10 mouse cellular contexts compared by ENCODE assay signal in genomic region chr10:92036176-92036575, GRCm38 (mm10).
DNase-seq lines count a peak whose midpoint lies in the region; ATAC-seq and TF ChIP-seq lines count a peak whose summit lies in the region.
"Had no signal": no experiment of that assay in that cellular context is flagged by ENCODE, and none has a peak within 500 bp of the region (broad histone marks: within the 10 kb centered on the region; RNA-seq: fewer than 3 reads in every experiment).

No protein-coding gene starts in this region.

- H3K4me2 ChIP-seq in midbrain, embryonic 12.5 days (replicated peaks): no peak overlapping the region

- H3K9me3 ChIP-seq in midbrain, embryonic 12.5 days: no peaks in the 10 kb centered on the region
- no peaks in the 10 kb centered on the region for H3K9me3 ChIP-seq in midbrain, embryonic 10.5 days (replicated peaks)

- 0 out of 2 replicates have a peak, but pooled peaks cover 2% of the 10 kb centered on the region for H3K4me1 ChIP-seq in midbrain, embryonic 12.5 days
- peaks cover 3% of the 10 kb centered on the region; the same call in 1 of the 2 replicates for H3K4me1 ChIP-seq in midbrain, embryonic 10.5 days
- no peaks in the 10 kb centered on the region for H3K4me1 ChIP-seq in heart, adult 2 months (ENCODE audit: control insufficient read depth, insufficient read depth, low read length)

- peak; percentile 38; the same call in 1 of the 2 replicates for ATAC-seq in midbrain, embryonic 12.5 days (ENCODE audit: low FRiP score, low read depth)

- no peaks in the 10 kb centered on the region for H3K79me2 ChIP-seq in heart, adult 2 months (replicated peaks; ENCODE audit: control insufficient read depth, insufficient read depth, low read length)

- DNase-seq in midbrain, embryonic 10.5 days (ENCODE audit: low spot score): no peak
- DNase-seq in gonadal fat pad, adult 2 months (ENCODE audit: low read depth): peak; percentile 20
- DNase-seq in left cerebral cortex, postnatal 14 days (ENCODE audit: low spot score in 2 of 2): peak; percentile 39 to 63
- peak; percentile 8 to 15 for DNase-seq in right cerebral cortex, postnatal 36 days (ENCODE audit: low spot score in 2 of 2)
- no peak for DNase-seq in thymus, postnatal 14 days
- no peak for DNase-seq in spleen, postnatal 10 days (ENCODE audit: low spot score in 2 of 2)
- no peak for DNase-seq in heart, adult 2 months
- DNase-seq: embryo, embryonic 11 days had no signal

- WGBS in midbrain, embryonic 12.5 days: 54% methylated on average over 3 of the region's 3 CpGs
- WGBS in midbrain, embryonic 10.5 days: 65% methylated on average over 3 of the region's 3 CpGs
- WGBS in heart, adult 2 months: 39% methylated on average over 3 of the region's 3 CpGs

- H3K36me3 ChIP-seq in midbrain, embryonic 12.5 days: no peaks in the 10 kb centered on the region
- H3K36me3 ChIP-seq in midbrain, embryonic 10.5 days: no peaks in the 10 kb centered on the region
- H3K36me3 ChIP-seq in heart, adult 2 months (ENCODE audit: control insufficient read depth, insufficient read depth, low read length): no peaks in the 10 kb centered on the region

- TF ChIP-seq CTCF in heart, adult 2 months (IDR thresholded peaks at IDR 0.05): no peak

- intact Hi-C loops in left cerebral cortex, postnatal 14 days (cut with DNase I): no loop called here
- intact Hi-C loops in heart, adult 2 months (cut with DNase I): no loop called here

- no peaks in the 10 kb centered on the region for H3K27me3 ChIP-seq in midbrain, embryonic 12.5 days
- no peaks in the 10 kb centered on the region for H3K27me3 ChIP-seq in midbrain, embryonic 10.5 days (ENCODE audit: low read depth, poor library complexity, severe bottlenecking)
- H3K27me3 ChIP-seq in heart, adult 2 months (ENCODE audit: control insufficient read depth, insufficient read depth, low read length): no peaks in the 10 kb centered on the region

- H3K9ac ChIP-seq in midbrain, embryonic 12.5 days (replicated peaks): no peak overlapping the region
- no peak overlapping the region for H3K9ac ChIP-seq in heart, adult 2 months (ENCODE audit: low read depth, low read length)
- H3K9ac ChIP-seq: liver, embryonic 14.5 days had no signal

- TF ChIP-seq POLR2A in heart, adult 2 months (IDR thresholded peaks at IDR 0.05; ENCODE audit: insufficient read depth, low read depth, low read length): no peak

- peak overlapping the region; percentile 22; the same call in 1 of the 2 replicates for H3K27ac ChIP-seq in midbrain, embryonic 12.5 days (replicated peaks)
- H3K27ac ChIP-seq in midbrain, embryonic 10.5 days (replicated peaks): no peak overlapping the region
- no peak overlapping the region for H3K27ac ChIP-seq in heart, adult 2 months
- H3K27ac ChIP-seq: liver, embryonic 14.5 days had no signal

- no peak overlapping the region for H3K4me3 ChIP-seq in midbrain, embryonic 12.5 days
- H3K4me3 ChIP-seq in midbrain, embryonic 10.5 days: no peak overlapping the region
- H3K4me3 ChIP-seq in heart, adult 2 months: no peak overlapping the region

- no peak for TF ChIP-seq EP300 in heart, adult 2 months (IDR thresholded peaks at IDR 0.05; ENCODE audit: insufficient read depth, low read depth, low read length)

Comparison
In these comparisons a context has a peak if more than half of its experiments do, and no peak if none do; other contexts are left out.
1. DNase-seq: peak in gonadal fat pad, adult 2 months (single experiment), left cerebral cortex, postnatal 14 days (2 of 2) and right cerebral cortex, postnatal 36 days (2 of 2); none in midbrain, embryonic 10.5 days (single experiment), thymus, postnatal 14 days (single experiment), spleen, postnatal 10 days (0 of 2) and heart, adult 2 months (0 of 2).